Mouse (Mus musculus) heart, postnatal 0 days (tissue): Measurements from ENCODE around the gene Adamts6.

Experiments used
- CTCF ChIP-seq: IDR thresholded peaks from 2 replicates; pipeline ENCODE4 v1.5.1; 2016; ENCODE audit warnings: antibody characterized with exemption, control low read depth, low read depth
- EP300 ChIP-seq: IDR thresholded peaks from 2 replicates; pipeline ENCODE4 v1.6.1; 2016; ENCODE audit warnings: antibody characterized with exemption, low read depth

DNA sequence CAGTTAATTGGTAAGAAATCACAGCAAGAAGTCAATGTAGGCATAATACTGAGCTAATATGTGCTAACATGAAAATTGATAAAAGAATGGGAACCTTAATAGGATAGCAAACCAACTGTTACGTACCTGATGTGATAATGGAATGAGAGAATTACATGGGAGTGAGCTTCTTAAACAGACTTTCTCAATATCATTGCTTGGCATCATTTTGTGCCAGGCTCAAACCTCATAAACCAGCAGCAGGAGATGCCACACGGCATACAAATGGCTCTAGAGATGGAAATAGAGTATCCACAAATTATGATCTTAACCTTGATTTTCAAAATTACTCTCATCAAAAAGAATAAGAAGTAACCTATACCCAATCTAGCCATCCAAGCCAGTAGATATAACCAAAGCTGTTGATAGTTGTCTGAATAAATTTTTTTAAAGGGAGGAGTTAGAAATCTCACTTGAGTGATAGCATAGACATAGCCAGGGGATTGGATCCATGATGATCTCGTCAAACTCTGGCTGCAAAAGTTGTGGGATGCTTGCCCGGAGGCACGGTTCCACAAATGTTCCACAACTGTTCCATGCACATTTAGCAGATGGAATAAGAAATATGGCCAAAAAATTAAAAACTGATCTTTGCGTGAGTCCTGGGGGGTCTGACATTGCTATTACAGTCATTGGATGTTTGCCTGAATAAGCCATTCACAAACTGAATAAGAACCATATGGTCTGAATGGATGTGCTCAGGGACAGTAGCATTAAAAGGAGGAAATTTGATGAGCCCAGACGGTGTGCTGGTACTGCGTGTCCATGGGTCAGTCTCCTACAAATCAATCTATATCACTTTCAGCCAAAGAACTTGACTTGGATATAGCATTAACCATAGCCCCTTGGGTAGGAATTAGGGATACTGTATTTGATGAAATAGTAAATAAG lies 106.1 kb downstream of the Adamts6 start:
- TF ChIP-seq EP300 = no peak
- no peak for TF ChIP-seq CTCF
